Mouse (Mus musculus): Measurements from ENCODE around the gene Pea15a.

- TF ChIP-seq TAL1 (IDR thresholded peaks at IDR 0.05; ENCODE audit: low read length) (no peak), GATA1 (IDR thresholded peaks at IDR 0.05; ENCODE audit: low read length) (no peak)
Observed at GRCm38 (mm10) chr1:172155518-172155917, 51.1 kb downstream of the Pea15a start.

Data from erythroblast, embryonic 14.5 days (primary cell).